Mouse (Mus musculus) layer of hippocampus, postnatal 14 days (tissue): Measurements from ENCODE around the gene Zdhhc17. TPM values are rescaled to one million over a fixed set of nuclear protein-coding genes. Genes with fewer than 3 reads are reported as not detected.

Experiments used
- DNase-seq, 2 experiments: peaks; one replicate each; pipeline ENCODE4 v3.0.0; 2021 to 2022; ENCODE audit warnings: low spot score in 2 of 2, mixed read lengths in 1 of 2
- total RNA-seq, 2 experiments: library from RNA; stranded (reverse); gene quantifications; 2 replicates each; pipeline ENCODE4 v1.2.3; 2021

The Zdhhc17 gene
- total RNA-seq, 2 experiments from 2014 or later: 84.5 to 89.9 TPM

- no peak for DNase-seq
These were observed 2.3 kb downstream of the Zdhhc17 start for GRCm38 (mm10) chr10:111007687-111008086.

- no peak for DNase-seq
These were observed 4.1 kb downstream of the Zdhhc17 start for GRCm38 (mm10) chr10:111005611-111006488.

- DNase-seq: no peak
These were observed 5.7 kb downstream of the Zdhhc17 start for GRCm38 (mm10) chr10:111004220-111004619.

- no peak for DNase-seq
These were observed 10.7 kb downstream of the Zdhhc17 start for GRCm38 (mm10) chr10:110999201-110999600.

- DNase-seq: no peak
These were observed 12.8 kb downstream of the Zdhhc17 start for GRCm38 (mm10) chr10:110997180-110997579.

- DNase-seq: no peak
These were observed 15.2 kb downstream of the Zdhhc17 start for GRCm38 (mm10) chr10:110994761-110995160.

GRCm38 (mm10) chr10:110993249-110993648 is 16.7 kb downstream of the Zdhhc17 start:
- DNase-seq: no peak

GRCm38 (mm10) chr10:110992047-110992431 is 17.9 kb downstream of the Zdhhc17 start:
- DNase-seq: no peak

GRCm38 (mm10) chr10:110991307-110992046 is 18.5 kb downstream of the Zdhhc17 start:
- DNase-seq: no peak

GRCm38 (mm10) chr10:110989729-110990128 is 20.2 kb downstream of the Zdhhc17 start:
- DNase-seq: peak in 1 of 2 experiments; percentile 27

GRCm38 (mm10) chr10:110986682-110987081 is 23.3 kb downstream of the Zdhhc17 start:
- no peak for DNase-seq

- no peak for DNase-seq
These were observed 27.2 kb downstream of the Zdhhc17 start for GRCm38 (mm10) chr10:110982771-110983170.

GRCm38 (mm10) chr10:110980441-110980840 is 29.5 kb downstream of the Zdhhc17 start:
- no peak for DNase-seq

- DNase-seq: no peak
These were observed 30.5 kb downstream of the Zdhhc17 start for GRCm38 (mm10) chr10:110979431-110979830.

GRCm38 (mm10) chr10:110977379-110977778 is 32.6 kb downstream of the Zdhhc17 start:
- DNase-seq: no peak

GRCm38 (mm10) chr10:110976046-110976445 is 33.9 kb downstream of the Zdhhc17 start:
- peak in 1 of 2 experiments; percentile 40 for DNase-seq

- no peak for DNase-seq
These were observed 35.1 kb downstream of the Zdhhc17 start for GRCm38 (mm10) chr10:110974885-110975284.

GRCm38 (mm10) chr10:110974463-110974862 is 35.5 kb downstream of the Zdhhc17 start:
- peak in 1 of 2 experiments; percentile 50 for DNase-seq

GRCm38 (mm10) chr10:110971998-110972397 is 37.9 kb downstream of the Zdhhc17 start:
- no peak for DNase-seq

- DNase-seq: no peak
These were observed 38.5 kb downstream of the Zdhhc17 start for GRCm38 (mm10) chr10:110971483-110971882.

GRCm38 (mm10) chr10:110971044-110971443 is 38.9 kb downstream of the Zdhhc17 start:
- no peak for DNase-seq

GRCm38 (mm10) chr10:110962172-110962571 is 47.8 kb downstream of the Zdhhc17 start:
- no peak for DNase-seq
